Mouse (Mus musculus): Measurements from ENCODE around the gene Amigo2.

DNA sequence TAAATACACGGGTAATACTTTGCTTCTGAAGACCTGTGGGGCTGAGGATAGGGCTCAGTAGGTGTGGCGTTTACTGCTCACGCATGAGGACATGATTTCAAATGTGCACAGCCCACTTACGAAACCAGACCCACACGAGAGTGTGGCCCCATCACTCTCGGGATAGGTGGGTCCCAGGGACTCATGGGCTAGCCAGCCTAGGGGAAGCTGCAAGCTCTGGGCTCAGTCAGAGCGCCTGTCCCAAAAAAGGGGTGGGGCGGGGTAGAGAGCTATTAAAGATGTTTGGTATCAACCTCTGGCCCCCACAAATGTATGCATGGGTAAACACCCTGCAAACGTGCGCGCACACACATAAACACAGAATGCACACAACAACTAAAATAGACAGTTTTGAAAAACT lies 9.3 kb upstream of the Amigo2 start:
- TF ChIP-seq CTCF (IDR thresholded peaks at IDR 0.05; ENCODE audit: low read depth, low read length) (no peak), POLR2A (IDR thresholded peaks at IDR 0.05; ENCODE audit: extremely low read depth, insufficient read depth, low read length) (no peak)

Data from liver, adult 2 months (tissue).